Mouse (Mus musculus) midbrain, embryonic 12.5 days (tissue): Measurements from ENCODE around the gene Gm11627. TPM values are rescaled to one million over a fixed set of nuclear protein-coding genes. Genes with fewer than 3 reads are reported as not detected.
A peak's percentile ranks its signal among the peaks of the same experiment; 100 is the strongest.

ENCODE experiments used
- ATAC-seq: fragments of 200-750 bp; cut with Nextera tagmentation; 2 replicates; pipeline ENCODE4 v1.8.0; 2017; ENCODE audit warnings: low read depth, moderate TSS enrichment, moderate library complexity; ENCODE audit not compliant: low FRiP score
- H3K27ac ChIP-seq: fragments of 300-500 bp; sonication (generic); replicated peaks from 2 replicates; pipeline ENCODE4 v1.5.1; 2016; ENCODE audit warnings: mild to moderate bottlenecking
- H3K27me3 ChIP-seq: fragments of 300-500 bp; sonication (generic); 2 replicates; pipeline ENCODE4 v1.6.1; 2016; ENCODE audit warnings: mild to moderate bottlenecking
- H3K36me3 ChIP-seq: fragments of 300-500 bp; sonication (generic); 2 replicates; pipeline ENCODE4 v1.6.1; 2016
- H3K4me1 ChIP-seq: fragments of 300-500 bp; sonication (generic); 2 replicates; pipeline ENCODE4 v1.6.1; 2016
- H3K4me2 ChIP-seq: fragments of 300-500 bp; sonication (generic); replicated peaks from 2 replicates; pipeline ENCODE4 v1.6.1; 2016; ENCODE audit warnings: mild to moderate bottlenecking, moderate library complexity
- H3K4me3 ChIP-seq: fragments of 300-500 bp; sonication (generic); 2 replicates; pipeline ENCODE4 v1.5.1; 2016; ENCODE audit warnings: mild to moderate bottlenecking
- H3K9ac ChIP-seq: fragments of 300-500 bp; sonication (generic); replicated peaks from 2 replicates; pipeline ENCODE4 v1.6.1; 2016; ENCODE audit warnings: mild to moderate bottlenecking, moderate library complexity
- H3K9me3 ChIP-seq: fragments of 300-500 bp; sonication (generic); 2 replicates; pipeline ENCODE4 v1.6.1; 2016; ENCODE audit warnings: mild to moderate bottlenecking
- WGBS: fragments of 180-500 bp; shearing (Covaris S2); methylation state at CpG from one replicate; pipeline ENCODE4 v1.1.7; 2016; 5-methylcytosine and 5-hydroxymethylcytosine counted together
- polyA plus RNA-seq: library from polyadenylated mRNA; unstranded; fragments of >200 nt; fragmentation: Nextera tagmentation; extraction: Ambion mirVana; gene quantifications from 2 replicates; pipeline ENCODE4 v1.2.1, GENCODE M21; 2016

The Gm11627 gene
- 8.3 and 10.5 TPM in 2 replicates for polyA plus RNA-seq

GRCm38 (mm10) chr11:102579165-102580033, at the start of gene Gm11627:
Gene Gm11627, minus strand, starts transcription at chr11:102579461.
- Histone ChIP-seq H3K27ac (peak within 1 kb of the TSS; percentile 89), H3K36me3 (no peaks in the 10 kb centered on the region), H3K4me2 (peak within 1 kb of the TSS; percentile 47), H3K9me3 (no peaks in the 10 kb centered on the region), H3K9ac (peak within 1 kb of the TSS; percentile 2; the same call in 1 of the 2 replicates), H3K4me3 (peak within 1 kb of the TSS; percentile 4), H3K27me3 (peaks cover 38% of the 10 kb centered on the region), H3K4me1 (peaks cover 44% of the 10 kb centered on the region)
- WGBS, result 6% methylated on average over 23 of the region's 23 CpGs
- ATAC-seq, result peak; percentile 88

- Histone ChIP-seq H3K27me3 (peaks cover 18% of the 10 kb centered on the region), H3K36me3 (no peaks in the 10 kb centered on the region), H3K4me2 (no peak overlapping the region), H3K4me3 (no peak overlapping the region), H3K9ac (no peak overlapping the region), H3K9me3 (no peaks in the 10 kb centered on the region), H3K27ac (no peak overlapping the region), H3K4me1 (peaks cover 43% of the 10 kb centered on the region)
- no peak for ATAC-seq
- WGBS, result 43% methylated on average over 9 of the region's 9 CpGs
Observed at GRCm38 (mm10) chr11:102628529-102628928, 49.3 kb upstream of the Gm11627 start.

GRCm38 (mm10) chr11:102627171-102627931, 48.1 kb upstream of the Gm11627 start:
- H3K4me1 ChIP-seq, result peaks cover 34% of the 10 kb centered on the region
- peaks cover 11% of the 10 kb centered on the region for H3K27me3 ChIP-seq
- H3K9ac ChIP-seq, result no peak overlapping the region
- H3K27ac ChIP-seq, result no peak overlapping the region
- WGBS, result 84% methylated on average over 9 of the region's 9 CpGs
- no peak for ATAC-seq
- H3K36me3 ChIP-seq, result no peaks in the 10 kb centered on the region
- no peak overlapping the region for H3K4me2 ChIP-seq
- H3K4me3 ChIP-seq, result no peak overlapping the region
- no peaks in the 10 kb centered on the region for H3K9me3 ChIP-seq

- no peaks in the 10 kb centered on the region for H3K36me3 ChIP-seq
- 0 out of 2 replicates have a peak, but pooled peaks cover 10% of the 10 kb centered on the region for H3K27me3 ChIP-seq
- H3K4me3 ChIP-seq, result 0 out of 2 replicates have a peak overlapping the region, but pooled peaks have one; percentile 11
- peak overlapping the region; percentile 35 for H3K4me2 ChIP-seq
- WGBS, result 23% methylated on average over 14 of the region's 14 CpGs
- peak overlapping the region; percentile 83 for H3K27ac ChIP-seq
- peaks cover 24% of the 10 kb centered on the region for H3K4me1 ChIP-seq
- H3K9ac ChIP-seq, result no peak overlapping the region
- ATAC-seq, result peak; percentile 71
- H3K9me3 ChIP-seq, result no peaks in the 10 kb centered on the region
Observed at GRCm38 (mm10) chr11:102624888-102625407, 45.7 kb upstream of the Gm11627 start.

- peak overlapping the region; percentile 25; the same call in 1 of the 2 replicates for H3K9ac ChIP-seq
- ATAC-seq, result peak; percentile 66
- 0 out of 2 replicates have a peak, but pooled peaks cover 4% of the 10 kb centered on the region for H3K36me3 ChIP-seq
- 0 out of 2 replicates have a peak, but pooled peaks cover 10% of the 10 kb centered on the region for H3K27me3 ChIP-seq
- peaks cover 24% of the 10 kb centered on the region for H3K4me1 ChIP-seq
- peaks cover 4% of the 10 kb centered on the region for H3K9me3 ChIP-seq
- H3K27ac ChIP-seq, result peak overlapping the region; percentile 83
- H3K4me3 ChIP-seq, result no peak overlapping the region
- WGBS, result 7% methylated on average over 17 of the region's 17 CpGs
- peak overlapping the region; percentile 23 for H3K4me2 ChIP-seq
Observed at GRCm38 (mm10) chr11:102623876-102624789, 44.9 kb upstream of the Gm11627 start.

- H3K9me3 ChIP-seq, result peaks cover 4% of the 10 kb centered on the region
- H3K27me3 ChIP-seq, result no peaks in the 10 kb centered on the region
- 47% methylated on average over 2 of the region's 2 CpGs for WGBS
- no peak overlapping the region for H3K9ac ChIP-seq
- peaks cover 12% of the 10 kb centered on the region for H3K4me1 ChIP-seq
- no peak for ATAC-seq
- H3K36me3 ChIP-seq, result 0 out of 2 replicates have a peak, but pooled peaks cover 4% of the 10 kb centered on the region
- no peak overlapping the region for H3K27ac ChIP-seq
- no peak overlapping the region for H3K4me3 ChIP-seq
- no peak overlapping the region for H3K4me2 ChIP-seq
Observed at GRCm38 (mm10) chr11:102619449-102619848, 40.2 kb upstream of the Gm11627 start.

GRCm38 (mm10) chr11:102611317-102611705, 32.0 kb upstream of the Gm11627 start:
- no peak for ATAC-seq
- no peaks in the 10 kb centered on the region for H3K9me3 ChIP-seq
- H3K4me3 ChIP-seq, result no peak overlapping the region
- H3K9ac ChIP-seq, result no peak overlapping the region
- H3K27ac ChIP-seq, result peak overlapping the region; percentile 71; the same call in 1 of the 2 replicates
- 13% methylated on average over 6 of the region's 6 CpGs for WGBS
- H3K27me3 ChIP-seq, result peaks cover 25% of the 10 kb centered on the region
- H3K4me1 ChIP-seq, result peaks cover 37% of the 10 kb centered on the region
- no peaks in the 10 kb centered on the region for H3K36me3 ChIP-seq
- no peak overlapping the region for H3K4me2 ChIP-seq

- Histone ChIP-seq H3K9me3 (no peaks in the 10 kb centered on the region), H3K4me3 (no peak overlapping the region), H3K4me1 (peaks cover 39% of the 10 kb centered on the region), H3K27ac (peak overlapping the region; percentile 71), H3K36me3 (no peaks in the 10 kb centered on the region), H3K4me2 (no peak overlapping the region), H3K9ac (no peak overlapping the region; the same call in 1 of the 2 replicates), H3K27me3 (peaks cover 26% of the 10 kb centered on the region)
- ATAC-seq, result 0 out of 2 replicates have a peak, but pooled peaks have one; percentile 4
- 9% methylated on average over 9 of the region's 9 CpGs for WGBS
Observed at GRCm38 (mm10) chr11:102610675-102611316, 31.5 kb upstream of the Gm11627 start.

GRCm38 (mm10) chr11:102610260-102610659, 31.0 kb upstream of the Gm11627 start:
- 17% methylated on average over 4 of the region's 4 CpGs for WGBS
- peak overlapping the region; percentile 71 for H3K27ac ChIP-seq
- no peaks in the 10 kb centered on the region for H3K36me3 ChIP-seq
- no peaks in the 10 kb centered on the region for H3K9me3 ChIP-seq
- peaks cover 30% of the 10 kb centered on the region for H3K27me3 ChIP-seq
- no peak overlapping the region for H3K4me2 ChIP-seq
- H3K4me1 ChIP-seq, result peaks cover 43% of the 10 kb centered on the region
- H3K9ac ChIP-seq, result 0 out of 2 replicates have a peak overlapping the region, but pooled peaks have one; percentile 11
- ATAC-seq, result no peak
- no peak overlapping the region for H3K4me3 ChIP-seq

GRCm38 (mm10) chr11:102609483-102609882, 30.2 kb upstream of the Gm11627 start:
- H3K4me3 ChIP-seq, result no peak overlapping the region
- H3K27me3 ChIP-seq, result peaks cover 30% of the 10 kb centered on the region
- no peaks in the 10 kb centered on the region for H3K36me3 ChIP-seq
- H3K27ac ChIP-seq, result peak overlapping the region; percentile 71; the same call in 1 of the 2 replicates
- H3K9me3 ChIP-seq, result no peaks in the 10 kb centered on the region
- ATAC-seq, result no peak
- 35% methylated on average over 8 of the region's 8 CpGs for WGBS
- 0 out of 2 replicates have a peak overlapping the region, but pooled peaks have one; percentile 11 for H3K9ac ChIP-seq
- H3K4me1 ChIP-seq, result peaks cover 43% of the 10 kb centered on the region
- peak overlapping the region; percentile 86 for H3K4me2 ChIP-seq
